Mouse (Mus musculus) adrenal gland, postnatal 4 days (tissue): ENCODE measurements around the gene Adam15. TPM values are rescaled to one million over a fixed set of nuclear protein-coding genes. Genes with fewer than 3 reads are reported as not detected.
A peak's percentile ranks its signal among the peaks of the same experiment; 100 is the strongest.

Experiments used
- DNase-seq, 2 experiments: peaks; one replicate each; pipeline ENCODE4 v3.0.0; 2021 to 2022; ENCODE audit warnings: low spot score in 2 of 2, mixed read lengths in 2 of 2
- long read RNA-seq, 2 experiments: library from polyadenylated mRNA; stranded (forward); transcript quantifications; one replicate each; pipeline ENCODE4 v2.0.0; 2021
- total RNA-seq, 2 experiments: library from RNA; stranded (reverse); gene quantifications; 2 replicates each; pipeline ENCODE4 v1.2.3; 2021

The Adam15 gene
- total RNA-seq, result 10 to 100 TPM; 60.7 to 74.6 TPM
- long read RNA-seq, experiment 1, transcript Adam15-202 (21 exons, 2,799 nt), result major isoform, 12 of 40 reads
- long read RNA-seq, experiment 1, partial matches to known transcripts, result 4 of 40 reads
- long read RNA-seq, experiment 1, other reads (novel, unspliced or antisense), result 24 of 40 reads
- long read RNA-seq, experiment 2, transcript Adam15-202 (21 exons, 2,799 nt), result major isoform, 23 of 92 reads
- long read RNA-seq, experiment 2, partial matches to known transcripts, result 14 of 92 reads
- long read RNA-seq, experiment 2, other reads (novel, unspliced or antisense), result 46 of 92 reads

DNA sequence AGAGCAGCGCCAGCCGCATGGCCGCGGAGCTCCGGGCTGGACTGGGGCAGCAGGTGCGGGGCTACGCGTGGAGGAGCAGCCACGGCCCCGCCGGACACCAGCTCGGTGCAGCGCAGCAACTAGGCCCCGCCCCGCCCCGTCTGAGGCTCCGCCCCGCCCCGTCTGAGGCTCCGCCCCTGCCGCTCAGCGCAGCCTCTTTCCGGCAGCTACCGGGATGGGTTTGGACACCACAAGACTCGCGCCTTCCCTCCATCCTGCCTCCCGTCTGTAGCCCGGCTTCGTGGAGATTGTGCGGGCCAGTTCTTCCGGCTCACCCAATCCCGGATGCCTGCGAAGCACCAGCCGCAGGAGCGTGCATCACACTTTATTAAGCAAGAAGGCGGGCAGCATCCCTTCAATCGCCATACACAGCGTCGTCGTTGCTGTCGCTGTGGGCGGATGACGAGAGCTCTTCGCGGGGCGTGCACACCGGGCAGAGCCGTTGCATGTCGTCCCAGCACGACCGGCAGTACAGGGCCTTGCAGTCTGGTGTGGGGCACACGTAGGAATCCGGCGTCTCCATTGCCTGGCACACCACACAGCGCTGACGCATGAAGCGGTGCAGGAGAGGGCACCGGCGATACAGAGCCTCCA lies at the start of gene Adam15:
TSS of gene Adam15 (minus strand) at position 128 of the 633 bp plus-strand sequence.
- peak; percentile 77 to 79 for DNase-seq

DNA sequence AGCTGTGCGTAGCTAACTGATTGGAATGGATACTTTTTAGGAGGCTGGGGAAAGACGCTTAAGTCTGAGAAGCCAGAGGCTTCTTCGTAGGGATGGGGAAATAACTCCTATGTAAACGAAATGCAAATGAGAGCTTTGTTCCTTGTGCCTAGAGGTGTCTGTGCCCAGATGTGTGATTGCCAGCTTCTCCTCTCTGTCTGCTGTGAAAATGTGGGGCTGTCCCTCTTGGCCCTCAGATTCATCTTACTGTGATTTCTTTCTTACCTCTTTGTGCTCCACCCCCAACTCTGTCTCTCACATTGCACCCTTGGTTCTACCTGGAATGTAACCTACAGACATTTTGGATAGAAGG lies 46.8 kb upstream of the Adam15 start:
- DNase-seq, result no peak

GRCm38 (mm10) chr3:89395806-89396653 lies 46.2 kb upstream of the Adam15 start:
- DNase-seq, result no peak

DNA sequence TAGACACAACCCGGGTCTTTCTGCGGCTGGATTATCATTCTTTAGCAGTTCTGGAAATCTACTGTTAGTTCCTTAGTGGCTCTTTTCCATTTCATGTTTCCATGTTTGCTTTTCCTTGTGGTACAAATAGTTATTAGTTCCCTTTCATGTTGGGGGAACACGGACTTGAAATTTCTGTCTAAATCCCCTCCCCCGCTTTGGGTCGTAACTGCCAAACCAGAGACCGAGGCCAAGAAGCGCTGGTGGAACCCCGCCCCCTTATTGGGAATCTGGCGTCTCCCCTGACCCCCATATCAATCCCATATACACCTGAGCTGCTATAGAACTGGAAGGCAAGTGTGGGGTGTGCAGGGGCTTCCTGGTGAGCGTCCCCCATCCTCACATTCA lies 45.6 kb upstream of the Adam15 start:
- no peak for DNase-seq

DNA sequence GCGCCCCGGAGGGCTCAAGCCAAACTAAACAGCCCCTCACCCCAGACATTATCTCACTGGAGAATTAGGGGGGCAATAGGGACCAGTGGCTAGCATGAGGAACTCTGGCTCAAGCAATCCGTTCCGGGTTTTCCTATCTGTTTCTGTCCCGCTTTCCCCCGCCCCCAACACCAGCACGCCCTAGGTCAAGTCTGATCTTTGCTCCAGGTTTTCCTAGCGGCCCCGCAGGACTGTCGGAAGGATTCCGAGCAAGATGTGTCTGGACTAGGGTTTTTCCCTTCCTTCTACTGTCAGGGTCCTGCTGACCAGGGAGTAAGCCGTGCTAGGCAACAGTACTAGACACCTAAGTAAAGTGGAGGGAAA lies 45.1 kb upstream of the Adam15 start:
- peak; percentile 56 to 73 for DNase-seq

DNA sequence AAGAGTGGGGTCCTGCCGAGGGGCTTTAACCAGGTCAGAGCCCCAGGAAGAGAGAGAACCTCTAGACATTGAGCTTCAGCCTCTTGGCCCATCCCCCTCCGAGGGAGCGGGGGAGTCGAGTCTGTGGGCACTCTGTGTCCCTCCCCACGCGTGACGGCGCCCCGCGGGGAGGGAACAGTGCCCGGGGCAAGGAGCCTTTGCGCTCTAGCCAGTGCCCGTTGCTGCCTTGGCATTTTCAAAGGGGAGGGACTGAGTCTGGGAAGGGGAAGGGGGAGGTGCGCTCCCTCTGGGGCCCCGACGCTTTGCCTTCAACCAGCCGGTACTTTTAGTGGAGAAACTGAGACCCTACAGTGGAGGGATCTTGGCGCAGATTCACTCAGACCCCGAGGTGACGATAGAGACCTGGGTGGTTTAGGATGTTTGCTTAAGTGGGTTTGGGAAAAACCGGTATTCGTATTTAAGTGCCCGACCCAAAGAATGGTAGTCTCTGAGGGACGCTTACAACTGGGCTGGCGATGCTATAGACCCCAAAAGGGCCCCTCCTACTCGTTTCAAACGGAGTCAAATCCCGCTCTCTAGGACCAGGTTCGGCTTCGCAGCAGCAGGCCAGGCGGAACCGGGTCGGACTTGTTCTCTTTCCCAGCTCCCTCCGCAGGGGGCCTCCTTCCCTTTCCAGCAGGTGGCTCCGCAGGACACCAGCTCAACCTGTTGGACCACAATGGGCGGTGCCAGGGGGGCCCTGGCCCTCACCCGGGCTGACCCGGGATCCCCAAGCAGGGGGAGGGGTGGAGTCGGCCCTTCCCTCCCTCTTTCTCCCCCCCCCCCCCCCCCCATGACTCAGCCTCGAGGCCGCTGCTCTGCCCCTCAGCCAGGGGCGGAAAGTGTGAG lies 44.5 kb upstream of the Adam15 start, which contains the start of gene Zbtb7b:
TSS of gene Zbtb7b (minus strand) at position 771 of the 888 bp plus-strand sequence.
- DNase-seq, result peak; percentile 63 to 73

DNA sequence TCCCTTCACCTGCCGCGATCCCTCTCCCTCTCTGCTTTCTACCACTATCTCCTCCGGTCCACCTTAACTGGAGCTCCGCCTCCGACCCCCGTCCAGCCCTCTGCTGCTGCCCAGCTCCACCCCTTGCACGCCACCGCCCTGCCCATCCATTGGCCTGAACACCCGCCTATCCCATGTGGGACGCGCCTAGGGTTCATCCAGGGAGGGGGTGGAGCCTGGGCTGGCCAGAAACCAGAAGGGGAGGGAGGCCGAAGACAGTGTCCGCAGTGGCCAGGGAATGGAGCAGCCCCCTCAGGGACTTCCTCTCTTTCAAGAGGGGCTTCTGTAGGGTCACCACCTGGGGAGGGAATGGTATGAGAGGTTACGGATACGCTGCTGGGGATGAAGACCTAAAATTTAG lies 43.8 kb upstream of the Adam15 start:
- DNase-seq, result peak; percentile 90 to 99

DNA sequence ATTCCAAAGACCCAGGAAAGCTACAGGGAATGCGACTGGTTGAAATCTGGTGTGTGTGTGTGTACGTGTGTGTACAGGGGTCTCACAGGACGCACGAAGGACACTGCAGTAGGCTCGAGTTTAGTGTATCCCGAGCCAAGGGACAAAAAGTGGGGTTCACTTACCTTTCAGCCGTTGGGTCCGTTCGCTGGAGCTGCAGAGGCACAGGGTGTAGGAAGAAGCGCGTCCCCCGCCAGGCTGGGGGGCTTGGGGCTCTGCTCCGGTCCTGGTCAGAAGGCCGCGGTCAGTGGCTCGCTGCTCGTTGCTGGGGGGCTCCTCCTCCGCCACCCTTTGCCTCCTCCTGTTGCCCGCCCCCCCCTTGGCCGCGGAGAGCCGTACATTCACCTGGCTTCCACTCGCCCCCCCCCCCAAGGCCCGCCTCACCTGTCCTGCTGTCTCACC lies 43.1 kb upstream of the Adam15 start:
- DNase-seq, result no peak

- DNase-seq, result peak in 1 of 2 experiments; percentile 61
These were observed 42.1 kb upstream of the Adam15 start for GRCm38 (mm10) chr3:89391663-89392511.

- DNase-seq, result no peak
These were observed 41.2 kb upstream of the Adam15 start for GRCm38 (mm10) chr3:89390699-89391662.

DNA sequence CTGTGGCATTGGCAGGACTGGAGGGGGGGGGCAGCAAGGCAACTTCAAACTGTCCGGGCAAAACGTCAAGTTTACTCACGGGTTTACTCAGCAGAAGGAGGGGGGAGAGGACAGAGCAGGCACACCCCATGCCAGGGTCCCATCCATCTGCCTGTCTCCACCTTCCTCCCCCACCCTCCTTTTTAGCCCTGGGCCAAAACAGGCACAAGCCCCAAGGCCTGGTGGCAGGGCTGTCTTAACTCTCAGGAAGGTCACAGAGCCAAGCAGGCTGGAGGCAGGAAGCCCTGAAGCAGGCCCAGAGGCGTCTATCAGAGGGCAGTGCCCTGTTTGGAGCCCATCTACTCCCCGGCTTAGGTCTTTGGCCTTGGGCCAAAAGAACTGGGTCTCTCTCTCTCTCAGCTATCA lies 40.3 kb upstream of the Adam15 start:
- DNase-seq, result peak in 1 of 2 experiments; percentile 54

GRCm38 (mm10) chr3:89388901-89389740 lies 39.3 kb upstream of the Adam15 start:
- no peak for DNase-seq

- no peak for DNase-seq
These were observed 38.5 kb upstream of the Adam15 start for GRCm38 (mm10) chr3:89388134-89388881.

GRCm38 (mm10) chr3:89387632-89388031 lies 37.8 kb upstream of the Adam15 start:
- no peak for DNase-seq

DNA sequence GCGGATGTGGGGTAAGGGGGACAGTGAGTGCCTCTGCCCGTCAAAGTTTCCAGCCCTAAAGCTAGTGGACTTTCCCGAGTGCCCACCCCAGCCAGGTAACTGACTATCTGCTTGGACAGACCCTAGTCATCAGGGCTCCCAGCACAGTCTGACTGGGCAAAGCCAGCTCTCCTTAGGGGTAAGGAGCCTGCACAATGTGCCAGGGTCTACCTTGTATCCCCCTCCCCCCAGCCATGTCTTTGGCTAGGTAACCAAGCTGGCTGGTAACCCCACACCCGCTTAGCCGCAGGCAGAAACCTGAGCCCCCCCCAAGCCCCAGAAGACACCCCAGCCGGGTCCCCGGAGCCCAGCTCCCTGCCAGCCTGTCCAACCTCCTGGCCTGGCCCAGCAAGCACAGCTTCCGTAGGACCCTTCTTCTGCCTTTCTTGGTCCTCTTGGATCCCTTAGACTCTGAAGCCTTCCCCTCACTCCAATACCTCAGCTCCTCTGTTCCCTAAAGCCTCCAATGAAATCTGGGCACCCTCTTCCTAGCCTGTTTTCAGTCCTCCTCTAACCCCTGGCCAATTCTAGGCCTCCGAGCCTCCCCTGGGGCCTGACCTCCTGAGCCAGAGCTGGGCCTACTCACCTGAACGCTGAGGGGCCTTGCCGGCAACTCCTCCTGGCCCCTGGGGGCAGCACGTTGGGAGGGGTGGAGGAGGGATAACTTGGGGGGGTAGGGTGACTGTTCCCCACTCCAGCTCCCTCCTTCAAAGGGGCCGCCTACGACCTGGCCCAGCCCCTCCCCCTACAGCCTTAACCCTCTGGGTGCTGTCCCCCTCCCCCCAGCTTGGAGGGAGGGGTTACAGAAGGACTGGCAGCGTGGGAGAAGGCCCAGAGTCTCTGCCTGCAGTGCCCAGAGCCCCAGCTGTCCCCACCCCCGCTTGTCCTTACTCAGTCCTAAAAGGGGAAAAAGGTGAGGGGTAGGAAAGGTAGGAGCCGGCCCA lies 36.9 kb upstream of the Adam15 start:
- no peak for DNase-seq

- no peak for DNase-seq
These were observed 35.7 kb upstream of the Adam15 start for GRCm38 (mm10) chr3:89385451-89385850.
